Mouse (Mus musculus) stomach, postnatal 0 days (tissue): ENCODE data around the gene Cmah.

Experiments used
- CTCF ChIP-seq: IDR thresholded peaks from 2 replicates; pipeline ENCODE4 v1.5.1; 2016; ENCODE audit warnings: antibody characterized with exemption, low read depth, mild to moderate bottlenecking, moderate library complexity
- EP300 ChIP-seq: optimal IDR thresholded peaks from 2 replicates; pipeline ENCODE3; 2016; ENCODE audit warnings: antibody characterized with exemption

- TF ChIP-seq CTCF (no peak), EP300 (no peak)
Measured at GRCm38 (mm10) chr13:24330128-24330527, 2.9 kb downstream of the Cmah start.
